Mouse (Mus musculus) fat pad, adult 2 months (tissue): Measurements from ENCODE around the gene Pafah1b2.

Source experiments
- DNase-seq: peaks from one replicate; pipeline ENCODE4 v3.0.0-alpha.2; 2011; ENCODE audit warnings: low read depth, low spot score; ENCODE audit errors: extremely low read depth

Gene Pafah1b2

DNA sequence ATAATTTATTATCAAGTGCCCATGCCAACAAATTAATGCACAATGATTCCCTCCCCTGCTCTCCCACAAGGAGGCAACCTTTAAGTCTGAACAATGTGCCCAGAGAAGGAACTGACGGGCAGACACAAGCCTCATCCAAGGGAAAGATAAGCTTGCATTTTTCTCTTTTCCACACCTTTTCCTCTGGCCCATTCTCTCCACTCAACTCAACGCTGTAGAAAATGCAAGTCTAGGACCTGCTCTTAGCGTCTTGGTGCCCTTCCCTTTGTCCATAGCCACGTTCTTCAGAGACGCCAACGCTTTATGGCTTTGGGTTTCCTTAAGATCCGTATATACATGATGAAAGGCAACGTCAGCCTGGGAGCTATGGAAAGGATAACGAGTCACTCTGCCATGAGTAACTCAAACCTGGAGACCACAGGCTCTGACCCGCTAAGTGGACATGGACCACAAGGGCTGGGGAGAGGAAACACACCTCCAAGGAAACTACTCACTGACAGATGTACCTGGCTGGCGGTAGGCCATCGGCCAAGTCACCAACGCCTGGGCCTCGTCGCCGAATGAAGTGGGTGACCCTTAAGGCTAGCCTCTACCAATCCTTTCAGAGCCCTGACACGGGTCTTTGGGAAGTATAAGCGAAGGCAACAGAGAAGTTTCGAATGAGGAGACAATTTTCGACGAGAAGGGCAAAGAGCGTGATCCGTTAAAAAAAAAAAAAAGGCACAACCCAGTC is 28.6 kb downstream of the Pafah1b2 start:
- DNase-seq, result no peak

DNA sequence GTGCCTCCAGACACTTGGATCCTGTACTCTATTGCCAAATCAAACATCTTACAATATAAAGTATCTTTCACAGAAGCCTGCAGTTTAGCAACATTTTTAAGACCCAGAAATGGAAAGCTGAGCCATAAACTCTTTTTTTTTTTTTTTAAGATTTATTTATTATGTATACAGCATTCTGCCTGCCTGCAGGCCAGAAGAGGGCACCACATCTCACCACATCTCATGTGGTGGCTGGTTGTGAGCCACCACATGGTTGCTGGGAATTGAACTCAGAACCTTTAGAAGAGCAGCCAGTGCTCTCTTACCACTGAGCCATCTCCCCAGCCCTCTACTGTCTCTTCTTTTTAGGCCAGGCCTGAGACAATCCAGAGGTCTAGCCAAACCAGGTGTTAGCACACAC is 31.2 kb downstream of the Pafah1b2 start:
- DNase-seq, result no peak

DNA sequence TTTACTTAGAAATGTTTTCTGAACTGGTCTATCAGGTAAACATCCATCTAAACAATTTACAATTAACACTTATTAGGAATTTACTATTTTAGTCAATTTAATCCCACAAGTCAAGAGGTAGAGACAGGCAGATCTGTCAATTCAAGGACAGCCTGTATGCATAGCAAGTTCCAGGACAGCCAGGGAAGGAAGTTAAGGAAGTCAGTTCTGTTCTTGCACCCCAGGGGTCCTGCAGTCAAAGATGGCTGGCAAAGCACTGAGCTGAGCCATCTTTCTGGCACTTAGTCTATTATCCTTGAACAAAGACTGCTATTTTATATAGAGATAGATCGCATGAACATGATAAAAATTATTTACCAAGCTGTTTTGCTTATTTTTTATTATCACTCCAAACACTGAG is 31.9 kb downstream of the Pafah1b2 start:
- no peak for DNase-seq

DNA sequence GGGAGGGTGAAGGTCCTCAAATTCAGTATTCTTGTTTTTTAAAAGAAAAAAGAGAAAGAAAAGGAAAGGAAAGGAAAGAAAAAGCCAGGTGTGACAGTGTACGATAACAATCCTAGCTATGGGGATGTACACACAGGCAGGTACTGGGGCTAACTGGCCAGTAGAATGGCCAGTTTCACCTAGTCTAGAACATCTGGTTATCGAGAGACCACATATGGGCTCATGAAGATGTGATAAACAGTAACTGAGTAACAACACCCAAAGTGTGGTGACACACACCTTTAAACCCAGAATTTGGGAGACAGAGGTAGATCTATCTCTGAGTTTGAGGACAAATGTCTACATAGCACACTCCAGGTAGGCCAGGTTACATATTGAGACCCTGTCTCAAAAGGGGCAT is 32.7 kb downstream of the Pafah1b2 start:
- no peak for DNase-seq

DNA sequence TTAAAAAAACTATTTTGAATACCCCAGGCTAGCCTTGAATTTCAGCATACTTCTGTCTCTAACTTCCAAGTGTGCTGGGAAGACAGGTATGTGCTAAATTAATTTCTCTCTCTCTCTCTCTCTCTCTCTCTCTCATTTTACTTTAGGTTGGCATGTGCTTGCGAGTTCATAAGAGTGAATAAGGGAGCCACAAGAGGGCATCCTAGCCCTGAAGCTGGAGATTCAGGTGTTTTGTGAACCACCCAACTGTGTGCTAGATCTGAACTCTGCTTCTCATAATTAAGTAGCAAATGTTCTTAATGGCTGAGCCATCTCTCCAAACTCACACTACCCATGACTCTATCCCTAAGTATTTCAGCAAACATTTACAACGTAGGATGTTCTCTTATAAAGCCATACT is 35.6 kb downstream of the Pafah1b2 start:
- DNase-seq, result no peak

DNA sequence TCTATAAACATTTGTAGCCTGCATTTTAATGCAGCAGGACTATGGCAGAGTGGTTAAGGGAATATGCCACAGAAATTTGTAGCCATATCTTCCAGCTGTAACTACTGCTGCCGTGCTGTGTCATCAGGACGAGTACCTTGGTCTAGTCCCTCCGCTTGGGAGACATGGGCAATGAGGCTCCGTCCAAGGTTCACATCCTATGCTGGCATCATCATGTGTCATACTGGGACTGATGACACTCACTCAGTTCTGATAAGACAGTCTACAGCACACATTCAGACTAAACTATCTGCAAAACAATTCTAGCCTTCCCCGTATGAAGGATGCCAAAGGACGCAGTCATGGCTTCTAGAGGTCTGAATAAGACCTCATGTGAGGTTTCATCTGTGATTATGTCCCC is 48.9 kb downstream of the Pafah1b2 start:
- DNase-seq, result no peak

DNA sequence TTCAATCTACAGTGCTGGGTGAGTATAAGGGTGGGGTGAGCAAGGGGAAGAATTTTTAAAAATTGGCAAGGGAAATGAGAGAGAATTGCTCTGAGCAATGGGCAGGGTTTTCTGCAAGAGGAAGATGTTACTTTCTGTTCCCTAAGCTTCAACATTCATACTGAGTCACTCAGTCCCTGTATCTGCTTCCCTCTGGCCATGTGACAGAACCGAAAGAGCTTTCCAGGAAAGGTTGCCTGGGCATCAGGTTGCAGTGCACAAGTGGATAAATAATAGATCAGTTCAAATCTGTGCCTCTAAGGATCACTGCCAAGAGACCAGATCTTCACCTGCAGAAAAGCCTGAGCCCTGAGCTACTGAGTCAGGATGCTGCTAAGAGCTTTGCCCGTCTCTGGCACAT is 50.6 kb downstream of the Pafah1b2 start:
- no peak for DNase-seq

DNA sequence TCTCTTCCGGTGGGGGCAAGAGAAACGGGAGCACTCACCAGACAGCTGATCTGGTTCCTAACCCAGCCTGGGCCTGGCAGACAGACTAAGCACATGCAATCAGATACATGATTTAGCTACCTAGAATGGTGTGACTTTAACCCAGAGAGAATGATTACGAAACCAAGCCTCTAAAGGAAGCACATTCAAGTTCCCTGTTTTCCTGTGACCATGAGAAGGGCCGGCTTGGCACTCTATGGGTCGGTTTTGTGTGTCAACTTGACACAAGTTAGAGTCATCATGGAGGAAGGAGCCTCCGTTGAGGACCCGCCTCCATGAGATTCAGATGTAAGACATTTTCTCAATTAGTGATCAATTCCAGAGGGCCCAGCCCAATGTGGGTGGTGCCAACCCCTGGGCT is 52.8 kb downstream of the Pafah1b2 start:
- DNase-seq, result peak; percentile 76

DNA sequence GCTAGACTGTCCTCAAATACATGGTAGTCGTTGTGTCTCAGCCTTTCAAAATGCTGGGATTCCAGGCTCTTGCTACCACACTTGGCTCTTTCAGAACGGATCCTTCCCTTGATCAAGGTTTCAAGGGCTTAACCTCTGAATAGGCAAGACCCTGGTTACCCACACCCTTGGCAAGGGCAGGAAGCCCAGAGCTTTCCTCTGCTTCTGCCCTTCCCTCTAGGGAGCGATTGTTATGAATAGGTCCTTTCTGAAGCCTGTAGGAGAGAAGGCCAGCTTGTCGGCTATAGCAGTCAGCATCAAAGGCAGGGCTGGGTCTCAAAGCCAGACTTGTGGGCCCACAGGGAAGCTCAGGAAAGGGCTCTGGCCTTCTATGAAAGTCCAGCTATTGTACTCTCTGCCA is 53.6 kb downstream of the Pafah1b2 start:
- no peak for DNase-seq

DNA sequence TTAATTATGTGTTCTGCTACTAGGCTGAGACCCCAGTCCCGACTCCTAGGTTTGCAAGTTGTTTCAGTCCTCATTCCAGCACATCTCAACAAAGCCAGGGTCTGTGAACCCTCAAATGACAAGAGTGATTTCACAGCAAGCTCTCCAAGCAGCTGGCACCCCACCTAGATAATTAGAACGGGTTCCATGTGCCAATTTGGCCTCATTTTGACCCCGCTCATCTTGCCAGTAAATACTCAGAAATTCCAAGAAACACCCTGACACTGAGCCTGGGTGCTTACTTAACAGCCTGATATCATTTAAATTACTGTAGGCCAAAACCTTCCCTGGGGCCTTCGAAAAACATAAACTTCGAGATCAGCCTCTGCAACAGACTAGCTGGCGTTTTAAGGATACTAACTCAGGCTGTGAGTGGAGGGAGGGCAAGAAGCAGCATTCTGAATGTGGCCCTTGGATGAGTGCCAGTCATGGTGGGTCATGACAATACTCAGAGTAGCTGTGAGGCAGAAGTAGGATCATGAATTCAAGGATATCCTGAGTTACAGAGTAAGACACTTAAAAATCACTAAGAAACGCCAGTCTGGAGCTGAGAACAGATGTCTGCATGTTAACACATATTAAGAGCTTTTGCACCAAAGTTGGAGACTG is 54.3 kb downstream of the Pafah1b2 start:
- DNase-seq, result no peak

DNA sequence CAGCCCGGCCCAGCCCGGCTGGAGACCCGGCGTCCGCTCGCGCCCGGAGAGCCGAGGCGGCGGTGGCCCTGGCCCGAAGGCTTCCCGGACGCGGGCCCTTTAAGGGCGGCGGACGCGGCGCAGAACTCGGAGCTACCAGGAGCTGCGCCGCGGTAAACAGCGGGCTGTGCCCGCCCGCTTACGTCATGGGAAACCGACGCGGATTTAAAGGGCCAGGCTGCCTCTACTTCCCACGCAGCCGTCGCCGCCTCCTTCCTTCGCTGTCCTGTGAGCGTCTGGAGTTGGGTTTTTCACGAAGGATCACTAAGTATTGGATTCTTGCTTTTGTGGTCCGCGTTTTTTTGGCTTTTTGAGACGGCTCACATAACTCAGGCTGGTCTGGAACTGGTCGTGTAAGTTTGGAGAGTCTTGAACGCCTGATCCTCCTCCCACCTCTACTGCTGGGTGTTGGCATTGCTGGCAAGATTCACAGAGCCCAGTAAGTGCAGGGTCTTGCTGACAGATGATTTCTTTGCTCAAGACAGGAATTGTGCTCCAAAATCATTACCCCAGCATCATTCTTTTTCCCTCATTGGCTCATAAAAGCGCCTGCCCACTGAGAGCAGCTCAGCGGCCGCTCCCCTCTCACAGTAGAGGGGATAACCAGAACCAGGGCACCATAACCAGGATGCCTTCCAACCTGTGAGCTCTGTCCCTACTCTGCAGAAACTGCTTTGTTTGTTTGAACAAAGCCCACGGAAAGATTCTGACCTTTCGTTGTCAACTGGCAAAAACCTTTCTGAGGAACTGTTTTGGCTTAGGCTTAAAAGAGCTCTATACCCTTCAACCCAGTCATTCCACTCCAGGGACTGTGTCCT is 57.2 kb downstream of the Pafah1b2 start, which contains the start of gene Sidt2:
Gene Sidt2, minus strand, starts transcription at position 152 of the 857 bp plus-strand sequence.
- no peak for DNase-seq

DNA sequence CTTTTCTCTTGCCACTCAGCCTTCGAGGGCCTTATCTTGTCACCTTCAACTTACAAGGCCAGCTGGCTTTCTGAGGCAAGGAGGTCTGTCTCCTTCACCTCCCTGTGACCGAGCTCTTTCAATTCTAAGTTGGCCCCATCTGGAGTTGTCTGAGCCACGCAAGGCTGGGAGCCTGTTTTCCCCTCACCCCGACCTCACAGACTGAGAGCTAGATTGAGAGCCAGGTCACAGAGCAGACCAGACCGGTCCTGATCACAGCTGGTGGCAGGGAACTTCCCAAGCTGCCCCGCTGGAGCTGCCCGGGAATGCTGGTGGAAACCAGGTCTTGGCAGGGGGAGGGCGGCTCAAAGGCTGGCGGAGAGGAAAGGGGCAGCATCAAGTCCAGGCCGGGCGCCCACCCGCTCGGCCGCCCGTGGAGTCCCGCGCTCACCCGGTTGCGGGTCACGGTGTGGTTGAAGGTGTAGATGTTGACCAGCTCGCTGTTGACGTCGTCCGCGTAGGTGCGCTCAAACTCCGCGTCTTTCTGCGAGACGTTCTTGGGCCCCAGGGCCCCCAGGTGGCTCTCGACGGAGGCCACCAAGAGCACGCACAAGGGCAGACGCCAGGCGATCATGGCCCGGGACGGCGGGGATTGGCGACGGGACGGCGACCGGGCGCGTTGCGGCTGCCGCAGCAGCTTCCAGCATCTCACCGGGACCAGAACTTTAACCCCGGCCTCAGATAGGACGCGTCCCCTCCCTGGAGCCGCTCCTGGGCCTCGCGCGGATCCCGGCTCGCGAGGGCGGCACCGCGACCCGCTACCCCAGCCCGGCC is 58.0 kb downstream of the Pafah1b2 start:
- no peak for DNase-seq

DNA sequence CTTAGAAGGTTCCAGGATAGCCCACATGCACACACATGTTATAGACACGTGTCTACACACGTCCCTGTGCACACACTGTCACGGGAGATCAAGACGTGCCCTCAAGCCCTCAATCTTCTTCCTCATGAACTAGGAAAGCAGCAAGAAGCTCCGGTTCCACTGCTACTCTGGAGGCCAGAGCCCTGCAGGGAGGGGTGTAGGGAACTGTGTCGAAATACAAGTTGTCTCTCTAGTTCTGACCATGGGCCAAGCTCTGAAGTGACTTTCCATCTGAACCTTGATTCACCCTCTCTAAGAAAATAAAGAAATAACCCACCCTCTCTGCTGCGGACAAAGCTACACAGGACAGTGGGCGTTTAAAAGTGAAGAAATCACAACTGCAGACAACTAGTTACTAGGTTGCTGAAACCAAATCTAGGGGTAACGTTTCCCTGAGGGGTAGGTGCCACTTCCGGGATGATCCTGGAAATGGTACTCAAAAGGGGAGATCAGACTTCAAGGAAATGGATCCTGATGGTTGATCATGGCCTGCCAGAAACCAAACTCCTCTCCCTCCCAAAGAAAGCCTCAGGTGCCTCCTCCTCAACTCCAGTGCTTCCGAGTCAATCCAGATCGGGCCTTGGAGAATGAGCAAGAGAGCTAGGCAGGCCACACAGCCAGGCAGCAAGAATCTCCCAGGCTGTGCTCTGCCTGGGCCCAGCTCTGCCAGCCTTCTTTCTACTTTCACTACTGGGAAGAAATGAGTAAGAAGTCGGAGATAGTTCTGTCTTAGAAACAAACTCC is 58.8 kb downstream of the Pafah1b2 start:
- peak; percentile 87 for DNase-seq

DNA sequence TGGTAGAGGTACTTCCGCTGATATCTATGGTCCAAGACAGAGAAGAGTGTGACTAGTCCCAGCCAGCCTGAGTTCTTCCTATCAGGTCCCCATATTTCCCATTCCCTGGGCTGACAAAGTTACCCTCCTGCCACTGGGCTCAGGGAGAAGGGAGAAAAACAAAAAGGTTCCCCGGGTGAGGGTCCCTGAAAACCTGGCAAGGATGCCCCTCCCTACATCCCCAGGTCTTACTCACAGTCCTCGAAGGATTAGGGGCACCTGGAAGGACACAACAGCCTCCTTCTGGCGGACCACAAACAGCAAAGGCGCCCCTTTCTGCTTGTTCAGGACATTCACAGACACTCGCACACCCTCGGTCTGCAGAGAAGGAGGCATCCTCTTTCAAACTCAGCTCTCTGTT is 59.6 kb downstream of the Pafah1b2 start:
- DNase-seq, result no peak

DNA sequence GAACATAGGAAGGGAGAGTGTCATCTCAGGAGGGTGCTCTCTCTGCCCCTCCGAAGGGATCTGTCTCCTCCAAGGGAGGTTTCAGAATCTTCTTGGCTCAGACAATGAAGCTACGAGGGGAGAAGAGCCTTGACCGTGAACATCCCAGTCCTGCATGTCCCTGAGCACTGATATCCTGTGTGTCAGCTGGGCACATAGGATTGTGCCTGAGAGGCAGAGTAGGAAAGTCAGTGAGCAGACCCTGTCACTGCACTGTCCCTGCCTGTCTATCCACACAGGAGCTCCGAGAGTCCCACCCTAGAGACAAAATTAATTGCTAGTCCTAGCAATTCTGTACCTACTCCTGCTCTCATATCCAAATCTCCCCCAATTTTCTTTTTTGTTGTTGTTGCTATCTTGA is 60.4 kb downstream of the Pafah1b2 start:
- no peak for DNase-seq

DNA sequence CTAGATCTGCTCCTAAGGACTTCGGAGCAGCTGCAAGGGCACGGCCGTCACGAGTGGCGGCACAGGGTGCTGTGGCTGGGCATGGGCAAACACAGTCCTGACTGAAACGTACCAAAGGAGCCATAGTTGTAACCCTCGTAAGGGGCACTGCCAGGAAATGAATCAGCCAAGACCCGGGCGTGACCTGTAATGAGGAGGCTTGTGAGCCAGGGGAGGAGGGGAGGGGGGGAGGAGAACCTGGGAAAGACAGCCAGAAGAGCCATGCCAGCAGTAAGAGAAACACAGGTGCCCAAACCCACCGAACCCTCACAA is 65.7 kb downstream of the Pafah1b2 start:
- no peak for DNase-seq

DNA sequence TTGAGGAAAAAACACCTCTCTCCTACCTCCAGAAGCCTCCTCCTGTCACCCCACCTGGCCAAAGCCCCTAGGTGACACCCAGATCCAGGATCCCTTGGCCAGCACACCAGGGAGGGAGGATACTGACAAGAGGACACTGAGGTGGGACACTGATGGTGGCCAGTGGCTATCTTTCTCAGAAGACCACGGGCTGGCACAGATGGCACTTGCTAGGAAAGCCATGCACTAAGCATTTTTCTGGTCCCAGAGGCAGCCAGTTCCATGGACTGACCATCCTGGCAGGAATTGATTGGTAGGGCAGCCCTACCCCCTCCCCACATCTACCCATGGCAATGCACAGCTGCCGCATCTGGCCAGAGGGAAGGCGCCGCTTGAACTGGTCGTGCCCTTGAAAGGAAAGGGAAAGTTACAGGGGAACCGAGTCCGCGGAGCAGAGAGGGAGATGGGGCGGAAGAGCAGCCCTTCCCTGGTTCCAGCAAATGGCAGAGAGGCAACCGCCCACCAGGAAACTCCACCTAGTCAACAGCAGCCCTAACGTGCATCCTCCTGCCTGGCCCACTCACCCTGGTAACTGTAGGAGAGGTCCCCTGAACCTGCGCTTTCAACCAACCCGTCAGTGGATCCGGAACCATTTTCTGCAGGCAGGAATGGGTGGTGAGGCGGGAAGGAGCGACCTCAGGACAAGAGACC is 66.2 kb downstream of the Pafah1b2 start:
- DNase-seq, result no peak

DNA sequence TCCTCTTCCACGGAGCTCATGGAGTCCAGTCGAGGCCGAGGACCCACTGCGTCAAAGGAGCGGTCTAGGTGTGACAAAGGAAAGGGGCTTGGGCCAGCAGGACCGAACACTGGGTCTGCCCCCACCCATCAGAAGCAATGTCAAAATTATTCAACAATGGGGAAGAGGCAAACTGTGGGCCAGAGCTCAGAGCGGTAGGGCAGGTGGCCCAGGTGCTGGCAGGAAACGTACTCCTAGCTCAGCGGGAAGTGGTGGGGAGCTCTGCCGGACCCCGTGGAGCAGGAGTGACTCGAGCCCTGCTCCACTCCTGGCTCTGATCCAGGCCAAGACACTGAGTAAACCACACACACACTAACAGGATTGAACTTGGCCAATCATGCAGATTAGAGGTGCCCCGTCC is 66.8 kb downstream of the Pafah1b2 start:
- DNase-seq, result no peak

DNA sequence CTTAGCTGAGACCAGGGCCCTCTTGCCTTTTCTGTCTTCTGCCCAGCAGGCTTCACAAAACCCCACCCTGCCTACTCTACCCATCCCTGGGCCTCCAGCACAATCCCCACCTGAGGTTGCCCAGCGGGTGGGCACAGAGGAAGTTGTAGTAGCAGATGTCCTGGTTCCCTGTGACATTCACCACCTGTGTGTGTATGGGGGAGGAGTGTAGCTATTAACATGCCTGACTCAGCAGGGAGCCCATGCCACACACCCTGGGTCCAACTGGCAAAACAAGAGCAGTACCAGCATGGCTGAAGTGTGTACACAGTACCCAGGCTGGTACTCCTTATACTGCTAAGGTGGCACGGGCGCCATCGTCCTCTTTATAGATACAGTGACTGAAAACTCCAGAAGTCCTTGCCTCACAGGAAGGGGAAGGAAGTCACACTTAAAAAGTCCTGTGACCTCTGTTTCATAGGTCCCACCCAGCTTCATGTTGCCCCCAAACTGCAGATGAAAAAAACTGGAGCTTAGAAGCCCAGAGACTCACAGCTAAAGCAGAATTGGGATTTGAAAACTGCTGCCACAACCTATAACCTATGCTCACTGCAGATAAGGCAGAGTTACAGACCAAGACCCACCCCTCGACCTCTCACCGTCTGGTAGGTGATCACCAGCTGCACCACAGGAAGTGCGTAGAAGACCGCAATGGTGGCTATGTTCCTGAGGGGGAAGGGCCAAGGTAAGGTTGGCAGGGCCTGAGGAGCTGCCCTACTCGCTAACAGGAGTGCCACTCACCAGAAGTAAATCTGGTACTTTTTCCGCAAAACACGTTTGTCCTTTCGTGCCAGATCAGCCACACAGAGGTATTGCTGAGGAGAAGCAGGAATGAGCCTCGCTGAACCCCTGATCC is 67.7 kb downstream of the Pafah1b2 start:
- no peak for DNase-seq
